Mouse (Mus musculus) thymus, adult 18-20 months (tissue): Measurements from ENCODE around the gene Smc1b.

Experiments used
- DNase-seq, 2 experiments: peaks; one replicate each; pipeline ENCODE4 v3.0.0; 2022; ENCODE audit warnings: mixed read lengths in 2 of 2

Smc1b gene

DNA sequence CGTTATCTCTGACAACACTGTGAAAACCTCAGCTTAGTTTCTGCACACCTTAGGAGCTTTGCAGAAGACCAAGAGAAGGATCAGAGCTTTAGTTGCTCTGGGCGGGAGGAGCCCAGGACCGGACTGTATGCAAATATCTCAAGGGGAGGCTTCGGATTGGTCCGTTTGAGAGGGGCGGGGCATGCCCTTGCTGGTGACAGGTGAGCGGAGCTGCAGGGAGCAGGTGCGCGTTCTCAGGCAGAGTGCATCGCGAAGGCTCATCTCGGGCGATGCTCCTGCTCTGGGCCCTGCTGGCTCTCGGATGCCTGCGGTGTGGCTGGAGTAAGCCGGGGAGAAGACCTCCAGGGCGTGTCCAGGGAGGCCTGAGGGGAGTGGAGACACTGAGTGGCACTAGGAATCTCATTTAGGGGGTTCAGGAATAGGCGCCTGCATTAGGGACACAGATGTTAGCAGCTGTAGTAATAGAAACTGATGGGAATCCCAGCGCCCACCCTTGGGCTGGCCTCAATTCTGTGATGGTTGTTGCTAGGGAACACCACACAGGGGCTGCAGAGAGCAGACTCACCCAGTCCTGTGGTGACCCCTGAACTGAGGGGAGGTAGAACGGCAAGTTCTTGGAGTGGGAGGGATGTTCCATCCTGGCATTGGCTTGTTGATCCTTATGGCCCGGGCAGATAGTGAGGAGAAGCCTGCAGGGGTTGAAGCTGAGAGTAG, 114.7 kb downstream of the Smc1b start, which contains the start of gene Upk3a:
Upk3a (plus strand) TSS at position 191 of the 714 bp plus-strand sequence.
- DNase-seq: peak in 1 of 2 experiments; percentile 15

- DNase-seq: no peak
Measured at GRCm38 (mm10) chr15:85015771-85016170, 116.0 kb downstream of the Smc1b start.
